In genomic region chr4:136206033-136206893, GRCm38 (mm10) we compare ENCODE assay signal across 8 mouse cellular contexts. TPM values are rescaled to one million over a fixed set of nuclear protein-coding genes. Genes with fewer than 3 reads are reported as not detected.
DNase-seq lines count a peak whose midpoint lies in the region; ATAC-seq lines count a peak whose summit lies in the region.

TSS of gene Asap3 (plus strand) at chr4:136206365.

- peak within 1 kb of the TSS; percentile 59 for H3K4me3 ChIP-seq in hindbrain, embryonic 11.5 days (ENCODE audit: low read depth, low read length)

- H3K4me1 ChIP-seq in hindbrain, embryonic 11.5 days (replicated peaks; ENCODE audit: control insufficient read depth, insufficient read depth, low read length) = peaks cover 4% of the 10 kb centered on the region

- H3K27me3 ChIP-seq in hindbrain, embryonic 11.5 days (ENCODE audit: control insufficient read depth, insufficient read depth, low read length) = no peaks in the 10 kb centered on the region

- H3K27ac ChIP-seq in hindbrain, embryonic 11.5 days (ENCODE audit: low read depth, low read length) = 0 out of 2 replicates have a peak within 1 kb of the TSS, but pooled peaks have one; percentile 47

- H3K9ac ChIP-seq in hindbrain, embryonic 11.5 days (ENCODE audit: low read depth, low read length) = peak within 1 kb of the TSS; percentile 71

- no peaks in the 10 kb centered on the region for H3K9me3 ChIP-seq in hindbrain, embryonic 11.5 days (ENCODE audit: control insufficient read depth, low read length)

- peak; percentile 93 for ATAC-seq in hindbrain, embryonic 11.5 days (ENCODE audit: low FRiP score)

- peak; percentile 97 for DNase-seq in MN1 (ENCODE audit: low spot score)
- peak; percentile 50 for DNase-seq in cerebellum, adult 9-10 months
- DNase-seq in frontal cortex, adult 2 months (ENCODE audit: extremely low spot score in 1 of 2, low spot score in 1 of 2) = peak; percentile 67 to 83
- peak; percentile 100 for DNase-seq in hindbrain, embryonic 11.5 days (ENCODE audit: low spot score)
- DNase-seq in layer of hippocampus, postnatal 14 days (ENCODE audit: low spot score in 2 of 2) = peak; percentile 79 to 93
- peak; percentile 99 for DNase-seq in lung, postnatal 14 days
- DNase-seq in retina, adult 2 months (ENCODE audit: low read depth, low spot score) = peak; percentile 44
- peak; percentile 90 to 92 for DNase-seq in thymus, postnatal 36 days

- peak within 1 kb of the TSS; percentile 98 for H3K4me2 ChIP-seq in hindbrain, embryonic 11.5 days (replicated peaks; ENCODE audit: low read depth, low read length)

- no peaks in the 10 kb centered on the region for H3K36me3 ChIP-seq in hindbrain, embryonic 11.5 days (ENCODE audit: control insufficient read depth, insufficient read depth, low read length)

- 0% methylated on average over 54 of the region's 54 CpGs for WGBS in hindbrain, embryonic 11.5 days

RNA-seq across cellular contexts. Expression of gene Asap3, which starts in this region (rescaled TPM):
- polyA plus RNA-seq in frontal cortex, adult 2 months (2012; rRNA removed) = 4.3 and 4.6 TPM in 2 replicates
- 2.5 and 3.3 TPM in 2 replicates for polyA plus RNA-seq in hindbrain, embryonic 11.5 days (2014; fragmentation: Nextera tagmentation; extraction: Ambion mirVana)
- total RNA-seq in layer of hippocampus, postnatal 14 days (2021) = 1 to 10 TPM; 5.1 to 6.0 TPM

Comparison
In these comparisons a context has a peak if more than half of its experiments do, and no peak if none do; other contexts are left out.
1. Peak in every context shown above with its lines: DNase-seq, ATAC-seq, H3K4me3 ChIP-seq and H3K27ac ChIP-seq.
2. DNase-seq: peak in every context shown above with its lines; median percentile 100 in hindbrain, embryonic 11.5 days; 99 in lung, postnatal 14 days; 97 in MN1; 91 in thymus, postnatal 36 days; 86 in layer of hippocampus, postnatal 14 days; 75 in frontal cortex, adult 2 months; 50 in cerebellum, adult 9-10 months; 44 in retina, adult 2 months.